ENCODE assay signal across 7 mouse cellular contexts in the genomic region with DNA sequence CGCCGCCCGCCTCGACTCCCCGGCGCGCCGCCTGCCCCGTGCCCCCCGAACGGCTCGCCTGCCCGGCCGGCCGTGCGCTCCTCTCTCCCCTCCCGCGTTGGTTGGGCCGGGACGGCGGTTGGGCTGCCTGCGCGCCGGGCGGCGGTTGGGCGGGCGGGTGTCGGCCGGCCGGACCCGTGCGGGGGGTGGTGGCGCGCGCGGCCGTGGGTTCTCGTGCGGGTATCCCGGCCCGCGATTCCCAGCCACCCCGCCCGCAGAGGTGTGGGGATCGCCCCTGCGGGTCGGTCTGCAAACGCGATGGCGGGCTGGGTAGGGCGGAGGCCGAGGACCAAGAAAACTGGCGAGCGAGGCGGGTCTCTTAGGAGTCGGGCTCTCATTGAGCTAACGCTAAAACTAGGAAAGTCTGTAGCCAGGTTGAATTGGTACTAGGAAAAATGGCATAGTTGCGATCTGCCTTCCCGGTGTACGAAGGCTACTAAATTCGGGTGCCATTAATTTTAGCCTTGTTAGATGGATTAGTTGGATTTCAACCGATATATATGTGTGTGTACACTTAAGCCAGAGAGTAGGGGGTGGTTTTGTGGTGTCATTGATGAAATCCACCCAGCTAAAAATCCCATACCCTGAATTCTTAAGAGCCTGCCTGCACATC. TPM values are rescaled to one million over a fixed set of nuclear protein-coding genes. Genes with fewer than 3 reads are reported as not detected.
DNase-seq lines count a peak whose midpoint lies in the region; ATAC-seq and TF ChIP-seq lines count a peak whose summit lies in the region.

No protein-coding gene starts in this region.

- H3K9me3 ChIP-seq in ES-E14 (ENCODE audit: control insufficient read depth, insufficient read depth, low read depth, low read length), result no peaks in the 10 kb centered on the region
- H3K9me3 ChIP-seq in embryonic facial prominence, embryonic 14.5 days (ENCODE audit: control insufficient read depth, low read length), result no peaks in the 10 kb centered on the region
- H3K9me3 ChIP-seq in heart, embryonic 16.5 days (replicated peaks; ENCODE audit: control insufficient read depth, low read length), result no peaks in the 10 kb centered on the region
- no peaks in the 10 kb centered on the region for H3K9me3 ChIP-seq in stomach, embryonic 15.5 days

- H3K4me1 ChIP-seq in ES-E14 (ENCODE audit: control insufficient read depth in 2 of 2, insufficient read depth in 2 of 2, low read length in 2 of 2, poor library complexity in 1 of 2), result peaks cover 3 to 12% of the 10 kb centered on the region in 2 experiments; a peak in 3 of 4 replicates
- H3K4me1 ChIP-seq in embryonic facial prominence, embryonic 14.5 days (ENCODE audit: control insufficient read depth, insufficient read depth, low read length), result peaks cover 17% of the 10 kb centered on the region
- H3K4me1 ChIP-seq in heart, embryonic 16.5 days (ENCODE audit: control insufficient read depth, insufficient read depth, low read length), result no peaks in the 10 kb centered on the region
- H3K4me1 ChIP-seq in stomach, embryonic 15.5 days, result 0 out of 2 replicates have a peak, but pooled peaks cover 11% of the 10 kb centered on the region

- no peaks in the 10 kb centered on the region for H3K27me3 ChIP-seq in embryonic facial prominence, embryonic 14.5 days (replicated peaks; ENCODE audit: control insufficient read depth, insufficient read depth, low read length)
- no peaks in the 10 kb centered on the region for H3K27me3 ChIP-seq in heart, embryonic 16.5 days (ENCODE audit: control insufficient read depth, insufficient read depth, low read length)
- no peaks in the 10 kb centered on the region for H3K27me3 ChIP-seq in stomach, embryonic 15.5 days (replicated peaks)

- peak overlapping the region; percentile 100 for H3K27ac ChIP-seq in ES-E14 (ENCODE audit: insufficient read depth, low read depth, low read length, poor library complexity, severe bottlenecking)
- H3K27ac ChIP-seq in embryonic facial prominence, embryonic 14.5 days (replicated peaks; ENCODE audit: low read depth, low read length), result peak overlapping the region; percentile 96
- H3K27ac ChIP-seq in heart, embryonic 16.5 days (ENCODE audit: low read length), result peak overlapping the region; percentile 97
- H3K27ac ChIP-seq in stomach, embryonic 15.5 days, result peak overlapping the region; percentile 99

- peak; percentile 66 for ATAC-seq in embryonic facial prominence, embryonic 14.5 days (ENCODE audit: low read depth)
- ATAC-seq in heart, embryonic 16.5 days (replicated peaks; ENCODE audit: extremely low read depth, insufficient read depth, low FRiP score), result peak; percentile 76
- peak; percentile 26 for ATAC-seq in megakaryocyte, adult 5-6 weeks (ENCODE audit: poor library complexity, severe bottlenecking)
- ATAC-seq in stomach, embryonic 15.5 days (ENCODE audit: insufficient read depth, low FRiP score, low read depth), result peak; percentile 59

- H3K9ac ChIP-seq in ES-E14 (ENCODE audit: insufficient read depth, low read depth, low read length, poor library complexity, severe bottlenecking), result peak overlapping the region; percentile 99
- peak overlapping the region; percentile 95 for H3K9ac ChIP-seq in embryonic facial prominence, embryonic 14.5 days (ENCODE audit: low read depth, low read length)
- peak overlapping the region; percentile 96 for H3K9ac ChIP-seq in heart, embryonic 16.5 days (ENCODE audit: low read length)
- peak overlapping the region; percentile 98 for H3K9ac ChIP-seq in stomach, embryonic 15.5 days

- DNase-seq in ES-E14 (ENCODE audit: low read depth, low spot score) (peak; percentile 34), adipocyte (ENCODE audit: low spot score) (peak; percentile 62)
- no peak for DNase-seq in embryonic facial prominence, embryonic 14.5 days (ENCODE audit: low spot score)
- DNase-seq in kidney, postnatal 36 days, result peak; percentile 72 to 88

- H3K36me3 ChIP-seq in ES-E14 (ENCODE audit: control insufficient read depth, insufficient read depth, low read length, poor library complexity, severe bottlenecking), result no peaks in the 10 kb centered on the region
- H3K36me3 ChIP-seq in embryonic facial prominence, embryonic 14.5 days (ENCODE audit: control insufficient read depth, insufficient read depth, low read length), result no peaks in the 10 kb centered on the region
- H3K36me3 ChIP-seq in heart, embryonic 16.5 days (ENCODE audit: control insufficient read depth, insufficient read depth), result no peaks in the 10 kb centered on the region
- no peaks in the 10 kb centered on the region for H3K36me3 ChIP-seq in stomach, embryonic 15.5 days

- in situ Hi-C loops in ES-E14 (cut with MboI; ENCODE audit: low sequenced_read_pairs in 2 of 2, unreplicated experiment in 2 of 2), result no loop called here

- peak overlapping the region; percentile 77 to 98 for H3K4me3 ChIP-seq in ES-E14 (ENCODE audit: insufficient read depth in 1 of 2, low read depth in 1 of 2, low read length in 2 of 2, poor library complexity in 1 of 2, severe bottlenecking in 1 of 2)
- peak overlapping the region; percentile 67 for H3K4me3 ChIP-seq in embryonic facial prominence, embryonic 14.5 days (ENCODE audit: low read depth, low read length)
- H3K4me3 ChIP-seq in heart, embryonic 16.5 days (ENCODE audit: low read length), result peak overlapping the region; percentile 84
- peak overlapping the region; percentile 83 for H3K4me3 ChIP-seq in stomach, embryonic 15.5 days (replicated peaks)

- H3K4me2 ChIP-seq in embryonic facial prominence, embryonic 14.5 days (ENCODE audit: low read depth, low read length), result peak overlapping the region; percentile 69
- peak overlapping the region; percentile 74 for H3K4me2 ChIP-seq in heart, embryonic 16.5 days (ENCODE audit: low read depth, low read length)
- peak overlapping the region; percentile 68 for H3K4me2 ChIP-seq in stomach, embryonic 15.5 days

- under 1% methylated on average over 32 of the region's 63 CpGs for WGBS in embryonic facial prominence, embryonic 14.5 days
- WGBS in heart, embryonic 16.5 days, result under 1% methylated on average over 60 of the region's 63 CpGs
- WGBS in stomach, embryonic 15.5 days, result under 1% methylated on average over 62 of the region's 63 CpGs

TF ChIP-seq in ES-E14, 5 proteins besides CTCF, POLR2A, EP300 and RAD21:
- TF ChIP-seq CHD2 (IDR thresholded peaks at IDR 0.05; ENCODE audit: low read depth, low read length), result no peak
- no peak for TF ChIP-seq ZNF384 (IDR thresholded peaks at IDR 0.05; ENCODE audit: low read depth, low read length)
- no peak for TF ChIP-seq MAFK (IDR thresholded peaks at IDR 0.05; ENCODE audit: insufficient read depth, low read depth, low read length)
- TF ChIP-seq ZC3H11A (IDR thresholded peaks at IDR 0.05; ENCODE audit: borderline replicate concordance, low read depth, low read length), result no peak

RNA-seq across cellular contexts. Expression of a gene that starts 0.8 kb away (rescaled TPM):
- total RNA-seq in ES-E14 (2012; rRNA removed), result 10.5 and 12.8 TPM in 2 replicates
- polyA plus RNA-seq in embryonic facial prominence, embryonic 14.5 days (2014; fragmentation: Nextera tagmentation; extraction: Ambion mirVana), result 4.8 and 5.4 TPM in 2 replicates
- 3.4 and 3.5 TPM in 2 replicates for polyA plus RNA-seq in heart, embryonic 16.5 days (2015; fragmentation: Nextera tagmentation; extraction: Ambion mirVana)
- total RNA-seq in megakaryocyte, adult 5-6 weeks (2015), result 10.4 and 13.3 TPM in 2 replicates
- 8.3 and 9.4 TPM in 2 replicates for total RNA-seq in megakaryocyte, adult 5-6 weeks (2017)
- polyA plus RNA-seq in stomach, embryonic 15.5 days (2015; fragmentation: Nextera tagmentation; extraction: Ambion mirVana), result 4.2 and 5.1 TPM in 2 replicates

Comparison
In these comparisons a context has a peak if more than half of its experiments do, and no peak if none do; other contexts are left out.
1. ATAC-seq: peak in every context shown above with its lines; median percentile 76 in heart, embryonic 16.5 days; 66 in embryonic facial prominence, embryonic 14.5 days; 59 in stomach, embryonic 15.5 days; 26 in megakaryocyte, adult 5-6 weeks.